Mouse (Mus musculus) CH12.LX (cell line): ENCODE data around the gene 1500009L16Rik. TPM values are rescaled to one million over a fixed set of nuclear protein-coding genes. Genes with fewer than 3 reads are reported as not detected.

Experiments
- DNase-seq: peaks from one replicate; pipeline ENCODE4 v3.0.0-alpha.2; 2013; ENCODE audit errors: extremely low read depth
- H3K27ac ChIP-seq: 2 replicates; pipeline ENCODE4 v1.5.1; 2012; ENCODE audit warnings: low read depth, mild to moderate bottlenecking, control low read depth, moderate library complexity; ENCODE audit not compliant: insufficient read depth
- H3K27me3 ChIP-seq: replicated peaks from 2 replicates; pipeline ENCODE3; 2012; ENCODE audit warnings: inconsistent platforms
- H3K36me3 ChIP-seq, 2 experiments: replicated peaks in 1 of 2; 2 replicates each; pipeline versions ENCODE3 to v1.6.1; 2012; ENCODE audit warnings: inconsistent platforms in 1 of 2, low read length in 1 of 2, mild to moderate bottlenecking in 1 of 2, mixed read lengths in 1 of 2, moderate library complexity in 1 of 2; ENCODE audit not compliant: control insufficient read depth in 1 of 2, insufficient read depth in 1 of 2
- H3K4me1 ChIP-seq, 2 experiments: 2 replicates each; pipeline ENCODE4 v1.6.1; 2012; ENCODE audit warnings: inconsistent platforms in 1 of 2, moderate library complexity in 1 of 2; ENCODE audit not compliant: insufficient read depth in 2 of 2, control insufficient read depth in 1 of 2
- H3K4me2 ChIP-seq: 2 replicates; pipeline ENCODE4 v1.6.1; 2012; ENCODE audit warnings: low read depth, mild to moderate bottlenecking, control low read depth; ENCODE audit not compliant: poor library complexity, insufficient read depth, severe bottlenecking
- H3K4me3 ChIP-seq, 3 experiments: fragments of 150-350 bp in 1 of 3; sonication (generic) in 1 of 3; replicated peaks in 1 of 3; 2 replicates each; pipeline versions ENCODE3 to v1.5.1; 2011 to 2012; ENCODE audit warnings: low read depth in 2 of 3, low read length in 2 of 3, mild to moderate bottlenecking in 2 of 3, moderate library complexity in 2 of 3, control low read depth in 1 of 3, improper control_type of control experiment in 1 of 3, inconsistent platforms in 1 of 3, mixed read lengths in 1 of 3; ENCODE audit not compliant: poor library complexity in 1 of 3
- H3K79me2 ChIP-seq: replicated peaks from 2 replicates; pipeline ENCODE4 v1.6.1; 2012; ENCODE audit warnings: mild to moderate bottlenecking, moderate library complexity; ENCODE audit not compliant: control insufficient read depth, poor library complexity, insufficient read depth, severe bottlenecking; ENCODE audit errors: extremely low read depth
- H3K9ac ChIP-seq: 2 replicates; pipeline ENCODE4 v1.6.1; 2012; ENCODE audit warnings: low read depth, mild to moderate bottlenecking, control low read depth, moderate library complexity; ENCODE audit not compliant: insufficient read depth
- H3K9me3 ChIP-seq: replicated peaks from 2 replicates; pipeline ENCODE3; 2012; ENCODE audit warnings: low read length, inconsistent platforms, mixed read lengths
- CHD2 ChIP-seq: IDR thresholded peaks from 2 replicates; pipeline ENCODE4 v1.6.1; 2011; ENCODE audit warnings: low read length, improper control_type of control experiment
- CTCF ChIP-seq, 2 experiments: IDR thresholded peaks in 1 of 2; conservative IDR thresholded peaks in 1 of 2; 2 replicates each; pipeline ENCODE4 v1.5.1; 2011 to 2012; ENCODE audit warnings: low read depth in 2 of 2, low read length in 2 of 2, improper control_type of control experiment in 1 of 2, inconsistent platforms in 1 of 2, mild to moderate bottlenecking in 1 of 2, moderate library complexity in 1 of 2
- ELF1 ChIP-seq: IDR thresholded peaks from 2 replicates; pipeline ENCODE4 v1.6.1; 2014; ENCODE audit warnings: low read depth, mild to moderate bottlenecking, inconsistent platforms, low read length, improper control_type of control experiment
- GABPA ChIP-seq: IDR thresholded peaks from 2 replicates; pipeline ENCODE4 v1.6.1; 2012; ENCODE audit warnings: low read depth, low read length, improper control_type of control experiment, inconsistent platforms; ENCODE audit not compliant: insufficient replicate concordance
- HCFC1 ChIP-seq: IDR thresholded peaks from 2 replicates; pipeline ENCODE4 v1.6.1; 2012; ENCODE audit warnings: low read depth, mild to moderate bottlenecking, inconsistent platforms, low read length, improper control_type of control experiment
- JUN ChIP-seq: IDR thresholded peaks from 2 replicates; pipeline ENCODE4 v1.6.1; 2011; ENCODE audit warnings: low read depth, mild to moderate bottlenecking, low read length, improper control_type of control experiment, moderate library complexity; ENCODE audit not compliant: insufficient read depth
- MAFK ChIP-seq: IDR thresholded peaks from 2 replicates; pipeline ENCODE4 v1.6.1; 2011; ENCODE audit warnings: low read length, improper control_type of control experiment; ENCODE audit not compliant: insufficient replicate concordance
- MAX ChIP-seq: IDR thresholded peaks from 2 replicates; pipeline ENCODE4 v1.6.1; 2011; ENCODE audit warnings: low read length, improper control_type of control experiment
- MAZ ChIP-seq: IDR thresholded peaks from 2 replicates; pipeline ENCODE4 v1.6.1; 2012; ENCODE audit warnings: low read depth, mild to moderate bottlenecking, inconsistent platforms, low read length, improper control_type of control experiment, moderate library complexity
- PAX5 ChIP-seq: IDR thresholded peaks from 2 replicates; pipeline ENCODE4 v1.6.1; 2012; ENCODE audit warnings: low read length, inconsistent platforms, mixed read lengths
- RAD21 ChIP-seq: IDR thresholded peaks from 2 replicates; pipeline ENCODE4 v1.6.1; 2011; ENCODE audit warnings: low read depth, mild to moderate bottlenecking, low read length, improper control_type of control experiment, moderate library complexity
- SIN3A ChIP-seq: IDR thresholded peaks from 2 replicates; pipeline ENCODE4 v1.6.1; 2012; ENCODE audit warnings: low read length, improper control_type of control experiment, inconsistent platforms
- SMC3 ChIP-seq: IDR thresholded peaks from 2 replicates; pipeline ENCODE4 v1.6.1; 2011; ENCODE audit warnings: low read depth, low read length, improper control_type of control experiment
- TBP ChIP-seq: conservative IDR thresholded peaks from 2 replicates; pipeline ENCODE4 v1.6.1; 2011; ENCODE audit warnings: low read depth, low read length, improper control_type of control experiment
- TCF12 ChIP-seq: IDR thresholded peaks from 2 replicates; pipeline ENCODE4 v1.6.1; 2014; ENCODE audit warnings: low read depth, mild to moderate bottlenecking, inconsistent platforms, low read length, improper control_type of control experiment
- USF2 ChIP-seq: conservative IDR thresholded peaks from 2 replicates; pipeline ENCODE4 v1.6.1; 2011; ENCODE audit warnings: low read depth, low read length, improper control_type of control experiment
- dilution Hi-C: fragments of 300-500 bp; cut with MboI; formaldehyde crosslinking; loops from 2 replicates; pipeline ENCODE4 v1.14.3; 2020; ENCODE audit warnings: low sequenced_read_pairs; ENCODE audit not compliant: extremely low pct_unique_long_range_greater_than_20kb, extremely low pct_ligation_motif_present
- in situ Hi-C: fragments of 300-500 bp; cut with MboI; formaldehyde crosslinking; loops from 3 replicates; pipeline ENCODE4 v1.14.3; 2019; ENCODE audit warnings: low sequenced_read_pairs, low pct_ligation_motif_present, low pct_unique_long_range_greater_than_20kb, mixed read lengths
- polyA plus RNA-seq: library from polyadenylated mRNA; unstranded; fragments of >175 nt; gene quantifications from 2 replicates; pipeline ENCODE4 v1.2.1, GENCODE M21; 2012; ENCODE audit warnings: low read depth; ENCODE audit not compliant: insufficient read length
- total RNA-seq, 2 experiments: library from RNA; depleted of rRNA; stranded (reverse); fragments of 300-350 nt in 1 of 2; fragments of >200 nt in 1 of 2; gene quantifications; 2 replicates each; pipeline ENCODE4 v1.2.3; 2012 to 2014

The 1500009L16Rik gene
- total and polyA plus RNA-seq, 3 experiments: 0.34 to 1.2 (median 0.89) TPM

GRCm38 (mm10) chr10:83728529-83728928, 5.9 kb downstream of the 1500009L16Rik start:
- Histone ChIP-seq H3K27me3 (peaks cover 2% of the 10 kb centered on the region), H3K79me2 (no peaks in the 10 kb centered on the region), H3K9ac (no peak overlapping the region), H3K4me2 (0 out of 2 replicates have a peak overlapping the region, but pooled peaks have one; percentile 18), H3K27ac (no peak overlapping the region), H3K36me3 (no peaks in the 10 kb centered on the region), H3K9me3 (peaks cover 6% of the 10 kb centered on the region), H3K4me3 (no peak overlapping the region), H3K4me1 (peaks cover 6 to 10% of the 10 kb centered on the region in 2 experiments; a peak in 3 of 4 replicates)
- in situ Hi-C loops: no loop called here
- no peak for DNase-seq
- no peak for TF ChIP-seq RAD21
- dilution Hi-C loops: no loop called here

- TF ChIP-seq ELF1 (no peak), CTCF (conservative IDR thresholded peaks at IDR 0.05 in 1 of 2, IDR thresholded peaks at IDR 0.05 in 1 of 2; ENCODE audit: low read depth in 2 of 2, low read length in 2 of 2) (no peak), JUN (no peak), RAD21 (no peak), CHD2 (no peak), USF2 (no peak), HCFC1 (no peak), MAZ (no peak), TBP (no peak), MAX (no peak), TCF12 (no peak), MAFK (no peak), SIN3A (no peak), PAX5 (no peak)
- dilution Hi-C loops: no loop called here
- peaks cover 6% of the 10 kb centered on the region for H3K9me3 ChIP-seq
- no peak overlapping the region for H3K4me3 ChIP-seq
- H3K79me2 ChIP-seq: no peaks in the 10 kb centered on the region
- DNase-seq: no peak
- no peak overlapping the region for H3K9ac ChIP-seq
- no peaks in the 10 kb centered on the region for H3K27me3 ChIP-seq
- H3K36me3 ChIP-seq: no peaks in the 10 kb centered on the region
- H3K4me1 ChIP-seq: peaks cover 6 to 10% of the 10 kb centered on the region in 2 experiments; a peak in 3 of 4 replicates
- H3K4me2 ChIP-seq: no peak overlapping the region
- in situ Hi-C loops: no loop called here
- H3K27ac ChIP-seq: no peak overlapping the region
These were observed 6.4 kb downstream of the 1500009L16Rik start for GRCm38 (mm10) chr10:83729076-83729475.

- H3K4me3 ChIP-seq: no peak overlapping the region
- in situ Hi-C loops (no loop called here), dilution Hi-C loops (no loop called here)
- no peak overlapping the region for H3K27ac ChIP-seq
- no peaks in the 10 kb centered on the region for H3K79me2 ChIP-seq
- no peak overlapping the region for H3K4me2 ChIP-seq
- H3K9me3 ChIP-seq: peaks cover 4% of the 10 kb centered on the region
- H3K36me3 ChIP-seq: no peaks in the 10 kb centered on the region
- H3K9ac ChIP-seq: no peak overlapping the region
- peaks cover 6 to 10% of the 10 kb centered on the region in 2 experiments; a peak in 3 of 4 replicates for H3K4me1 ChIP-seq
- peak; percentile 78 for DNase-seq
- no peaks in the 10 kb centered on the region for H3K27me3 ChIP-seq
- TF ChIP-seq RAD21: peak; percentile 73
- peak; percentile 71 for TF ChIP-seq SMC3
- no peak for TF ChIP-seq GABPA
- peak; percentile 80 to 94 for TF ChIP-seq CTCF (conservative IDR thresholded peaks at IDR 0.05 in 1 of 2, IDR thresholded peaks at IDR 0.05 in 1 of 2; ENCODE audit: low read depth in 2 of 2, low read length in 2 of 2)
These were observed 6.8 kb downstream of the 1500009L16Rik start for GRCm38 (mm10) chr10:83729492-83729891.
